Mouse (Mus musculus): ENCODE results near the gene Akr1b8. TPM values are rescaled to one million over a fixed set of nuclear protein-coding genes. Genes with fewer than 3 reads are reported as not detected.
A peak's percentile ranks its signal among the peaks of the same experiment; 100 is the strongest.
"Not testable (repeated sequence)": the region's sequence is repeated elsewhere in the genome, so short reads cannot be mapped to it uniquely, and the experiment has no call there.

Akr1b8 gene
- 100 to 1,000 TPM; 148 to 290 (median 206) TPM for total RNA-seq (2022)

DNA sequence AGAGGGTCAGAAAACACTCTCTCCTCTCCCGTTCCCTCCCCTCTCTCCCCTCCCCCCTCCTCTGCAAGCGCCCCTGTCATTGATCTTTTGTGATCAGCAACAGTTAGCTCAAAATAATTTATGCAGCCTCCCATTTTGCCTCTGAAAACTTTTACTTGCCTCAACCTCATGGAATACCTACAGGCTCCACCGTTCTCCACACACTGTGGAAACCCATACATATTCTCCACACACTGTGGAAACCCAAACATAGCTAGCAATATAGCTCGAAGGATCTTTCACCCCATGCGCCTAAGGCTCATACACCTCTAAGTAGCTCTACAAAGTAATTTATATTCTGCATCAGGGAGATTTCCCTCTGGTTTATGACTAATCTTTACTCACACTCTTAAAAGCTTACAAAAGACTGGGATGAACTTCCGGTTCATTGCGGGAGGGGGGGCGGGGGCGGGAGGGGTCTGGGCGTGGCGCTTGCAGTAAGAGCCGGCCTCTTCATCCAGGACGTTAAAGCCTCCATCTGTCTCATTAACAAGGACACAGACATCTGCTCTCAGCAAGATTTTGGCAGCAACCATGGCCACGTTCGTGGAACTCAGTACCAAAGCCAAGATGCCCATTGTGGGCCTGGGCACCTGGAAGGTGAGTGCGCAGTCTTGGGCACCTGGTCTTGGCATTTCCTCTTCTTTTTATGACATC is at the start of gene Akr1b8:
Gene Akr1b8, plus strand, starts transcription at position 462 of the 696 bp plus-strand sequence.
- peak; percentile 58 for DNase-seq

DNA sequence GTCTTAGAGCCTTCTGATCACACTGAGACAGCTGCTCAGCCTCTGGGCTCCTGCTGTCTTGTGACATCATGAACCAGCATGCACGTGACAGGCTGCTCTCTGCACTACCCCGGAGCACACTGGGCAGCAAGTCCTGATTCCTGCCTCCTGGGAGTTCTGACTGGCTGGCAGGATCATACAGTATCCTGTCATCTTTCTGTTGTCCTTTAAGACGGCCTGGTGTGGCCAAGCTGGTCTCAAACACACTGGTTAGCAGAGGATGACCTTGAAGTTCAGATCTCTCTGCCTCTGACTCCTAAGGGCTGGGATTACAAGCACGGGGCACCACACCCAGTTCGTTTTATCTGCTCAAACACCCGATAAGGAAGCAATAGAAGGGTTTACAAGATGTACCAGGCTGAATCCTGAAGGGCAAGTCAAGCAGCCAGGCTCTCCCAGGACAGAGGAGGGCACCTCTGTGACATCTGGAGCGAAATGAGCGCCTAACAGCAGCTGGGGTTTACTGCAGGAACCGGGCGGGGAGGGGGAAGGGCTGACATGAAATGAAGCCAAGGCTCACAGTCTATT is 49.2 kb upstream of the Akr1b8 start:
- DNase-seq: peak; percentile 54

DNA sequence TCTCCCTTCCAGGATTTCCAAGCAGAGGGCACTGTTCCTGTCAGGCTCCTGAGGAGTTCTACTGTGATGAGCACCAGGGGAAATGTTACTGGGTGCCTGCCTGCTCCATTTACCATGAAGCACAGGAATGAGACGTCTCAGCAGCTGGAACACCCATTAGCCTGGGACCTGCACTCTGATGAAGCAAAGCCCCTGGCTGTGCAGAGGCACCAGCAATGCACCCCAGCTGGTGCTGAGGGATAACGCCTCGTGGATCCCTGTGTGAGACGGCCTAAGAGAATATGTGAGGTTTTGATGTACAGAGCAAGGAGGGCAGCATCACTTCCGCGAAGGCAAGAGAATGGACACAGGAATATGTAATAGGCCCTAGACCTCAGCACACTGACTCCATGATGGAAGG is 47.1 kb upstream of the Akr1b8 start:
- DNase-seq: no peak

DNA sequence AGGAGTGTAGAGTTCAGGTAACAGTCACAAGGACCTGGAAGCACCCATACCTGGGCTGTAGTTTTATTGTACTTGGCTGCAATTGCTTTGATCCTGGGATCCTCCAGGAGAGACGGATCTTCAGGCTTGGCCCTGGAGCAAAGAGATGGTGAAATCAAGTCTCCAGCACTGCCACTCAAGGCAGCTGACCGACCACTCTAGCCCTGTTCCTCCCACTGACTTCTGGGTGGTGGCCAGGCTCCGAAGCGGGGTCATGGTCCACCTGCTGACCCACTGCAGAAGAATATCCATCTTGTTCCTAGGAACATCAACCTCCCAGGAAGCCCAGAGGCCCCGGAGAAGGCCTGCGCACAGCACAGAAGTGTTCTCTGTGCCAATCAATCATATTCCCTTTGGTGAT is 44.4 kb upstream of the Akr1b8 start:
- DNase-seq: no peak

DNA sequence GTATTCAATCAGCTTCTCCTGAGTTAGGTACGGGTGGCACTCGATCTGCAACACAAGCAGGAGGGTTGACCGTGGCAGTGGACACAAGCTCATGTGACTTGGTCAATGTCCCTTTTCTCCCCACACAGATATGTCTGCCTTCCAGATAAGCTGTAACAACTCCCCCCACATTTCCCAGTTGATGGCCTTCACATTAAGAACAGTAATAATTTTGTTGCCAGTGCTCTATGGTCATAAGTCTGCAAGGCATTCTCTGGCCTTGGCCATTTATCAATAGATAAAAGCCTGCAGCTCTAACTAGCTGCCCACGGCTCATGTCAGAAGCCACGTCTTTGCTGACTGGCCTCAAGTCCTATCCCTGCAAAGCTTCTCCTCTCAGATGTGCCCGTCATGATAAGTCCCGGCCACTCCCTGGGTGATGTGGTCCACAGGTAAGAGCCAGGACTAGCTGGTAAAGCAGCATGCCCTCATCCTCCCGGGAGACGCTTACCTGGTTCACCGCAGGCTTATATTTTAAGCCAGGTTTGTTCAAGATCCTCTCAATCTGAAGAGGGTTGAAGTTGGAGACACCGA is 43.8 kb upstream of the Akr1b8 start:
- peak; percentile 57 for DNase-seq

DNA sequence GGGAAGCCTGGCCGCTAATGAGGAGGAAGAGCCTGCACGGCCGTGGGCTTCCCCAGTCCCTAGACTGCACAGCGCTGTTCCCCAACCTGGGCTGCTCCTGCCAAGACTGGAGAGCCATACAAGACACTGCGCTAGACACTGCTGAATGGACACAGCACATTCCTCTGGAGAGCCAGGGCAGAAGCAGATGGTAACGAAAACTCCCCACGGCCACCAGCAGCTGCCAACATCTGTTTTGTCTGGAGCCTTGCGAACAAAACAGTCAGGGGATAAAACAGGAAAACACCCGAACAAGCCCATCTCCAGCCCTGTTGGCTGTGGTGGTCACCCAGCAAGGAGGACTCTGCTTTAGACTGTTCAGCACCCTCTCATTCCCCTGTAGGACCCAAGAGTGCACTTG is 40.5 kb upstream of the Akr1b8 start:
- no peak for DNase-seq

DNA sequence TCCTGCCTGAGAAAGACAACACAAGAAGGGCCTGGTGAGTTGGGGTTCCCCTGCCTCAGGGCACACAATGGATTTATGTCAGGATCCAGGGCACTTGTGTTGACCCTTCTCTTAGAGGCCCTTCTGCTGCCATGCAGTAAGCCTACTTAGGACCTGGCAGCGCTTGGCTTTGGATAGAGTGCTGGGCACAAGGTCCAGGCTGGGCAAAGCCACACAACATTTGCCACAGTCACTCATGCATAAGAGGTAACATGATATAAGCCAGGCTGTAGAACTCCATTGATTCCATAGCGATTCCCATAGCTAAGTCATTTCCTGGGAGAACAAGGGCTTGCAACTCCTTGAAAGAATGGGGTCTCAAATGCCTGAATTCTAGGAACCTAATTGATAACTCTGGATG is 40.0 kb upstream of the Akr1b8 start:
- DNase-seq: no peak

DNA sequence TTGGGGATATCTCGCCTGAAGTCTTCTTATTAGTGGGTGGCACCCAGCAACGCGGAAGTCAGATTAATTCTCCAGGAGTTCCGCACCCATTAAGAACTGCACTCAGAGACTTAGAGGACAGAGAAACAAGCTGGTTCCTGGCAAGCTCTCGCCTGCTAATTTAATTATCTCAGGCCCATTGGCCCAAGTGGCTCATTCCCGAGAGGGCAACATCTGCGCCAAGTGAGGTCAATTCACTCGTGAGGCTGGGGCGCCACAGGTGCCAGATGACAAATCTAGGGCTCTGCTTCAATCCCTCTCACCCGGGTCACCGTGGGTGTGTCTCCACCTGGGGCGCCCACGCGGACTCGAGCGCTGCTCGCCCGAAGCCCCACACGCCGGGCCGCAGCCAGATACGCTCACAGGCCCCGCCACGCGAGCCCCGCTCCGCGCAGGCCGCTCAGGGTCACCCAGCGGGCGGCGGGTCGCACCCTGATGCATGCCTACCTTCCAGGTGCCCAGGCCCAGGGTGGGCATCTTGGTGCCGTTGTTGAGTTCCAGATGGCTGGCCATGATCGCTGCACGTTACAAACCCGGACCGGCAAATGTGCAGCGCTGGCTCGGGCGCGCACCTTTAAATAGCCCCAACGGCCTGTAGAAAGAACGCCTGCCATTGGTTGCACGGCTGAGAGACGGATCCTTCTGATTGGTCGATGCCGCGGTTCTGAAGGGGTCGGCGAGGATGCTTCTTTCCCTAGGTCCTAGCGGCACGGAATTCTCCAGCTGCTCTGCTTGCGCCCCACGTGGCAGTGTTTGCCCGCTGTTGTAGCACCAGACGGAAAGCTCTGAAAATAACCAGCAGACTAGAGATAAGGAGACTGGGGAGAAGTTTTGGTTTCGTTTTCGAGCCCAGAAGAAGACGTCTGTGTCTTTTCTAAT is 36.8 kb upstream of the Akr1b8 start, which contains the start of gene Akr1b3:
Gene Akr1b3, minus strand, starts transcription at position 625 of the 918 bp plus-strand sequence.
- peak; percentile 93 for DNase-seq

DNA sequence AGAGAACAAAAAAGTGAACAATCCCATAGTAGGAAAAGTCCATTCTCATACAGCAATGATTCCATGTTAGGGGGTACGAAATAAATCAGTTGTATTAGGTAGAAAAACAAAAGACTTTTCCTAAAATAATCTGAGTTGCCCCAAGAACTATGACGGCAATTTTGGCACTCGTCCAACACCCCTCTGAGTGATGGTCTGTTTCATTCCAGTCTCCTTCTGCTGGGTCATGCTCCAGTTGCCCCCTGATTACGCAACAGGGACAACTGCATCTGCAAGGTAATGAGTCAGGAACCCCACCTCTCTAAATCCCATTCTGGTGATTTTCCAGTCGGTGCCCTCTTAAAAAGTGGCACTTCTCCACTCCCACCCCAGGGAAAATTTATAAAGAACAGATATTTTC is 35.7 kb upstream of the Akr1b8 start:
- DNase-seq: peak; percentile 65

DNA sequence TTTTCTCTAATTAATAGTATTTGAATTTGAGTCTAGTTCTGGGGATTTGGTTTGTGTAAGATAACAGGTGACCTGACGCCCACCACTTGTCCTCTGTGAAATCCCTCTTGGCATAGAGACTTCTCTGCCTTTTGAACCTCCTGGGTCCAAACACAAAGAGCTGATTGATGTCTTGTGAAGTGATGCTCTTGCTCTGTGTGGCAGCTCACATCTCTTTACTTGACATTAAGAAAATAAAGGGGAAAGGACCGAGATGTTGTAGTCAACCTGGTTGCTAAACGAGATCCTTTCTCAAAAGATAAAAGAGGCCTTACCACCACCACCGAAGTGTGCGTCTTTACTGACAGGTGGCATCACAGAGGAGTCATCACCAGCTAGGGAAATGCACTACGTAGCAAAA is 35.3 kb upstream of the Akr1b8 start:
- DNase-seq: no peak

DNA sequence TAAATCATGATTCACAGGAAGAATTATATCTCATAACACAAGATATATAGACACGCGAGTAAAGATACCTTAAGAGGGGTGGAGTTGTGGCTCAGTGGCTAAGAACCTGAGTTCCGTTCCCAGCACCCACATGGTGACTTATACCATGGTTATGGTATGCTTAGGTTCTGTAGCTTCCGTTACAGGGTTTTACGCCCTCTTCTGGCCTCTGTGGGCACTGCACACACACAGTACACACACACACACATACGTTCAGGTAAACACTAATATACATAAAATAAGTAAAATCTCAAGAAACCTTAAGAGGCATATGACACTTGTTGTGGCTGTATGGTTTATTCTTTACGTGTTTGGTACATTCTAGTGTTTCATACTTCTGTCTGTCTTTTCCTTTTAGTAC is 31.8 kb upstream of the Akr1b8 start:
- no peak for DNase-seq

DNA sequence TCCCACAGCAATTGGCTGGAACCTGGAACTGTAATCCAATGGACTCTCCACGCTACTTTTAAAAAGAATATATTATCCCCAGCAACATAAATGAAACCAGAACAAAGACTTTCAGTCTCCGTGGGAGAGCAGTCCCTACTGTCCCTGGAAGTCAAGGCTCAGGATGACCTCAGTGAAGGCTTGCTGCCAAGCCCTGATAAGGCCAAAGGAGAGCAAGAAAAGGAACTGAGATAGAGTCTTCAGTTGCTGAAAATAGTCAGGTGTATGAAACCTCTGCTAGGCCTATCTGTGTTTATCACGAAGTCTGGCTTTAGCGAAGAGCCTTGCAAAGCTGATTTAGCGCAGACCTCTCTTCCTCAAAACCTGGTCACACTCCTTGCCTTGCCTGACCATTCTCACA is 22.5 kb upstream of the Akr1b8 start:
- DNase-seq: peak; percentile 73

DNA sequence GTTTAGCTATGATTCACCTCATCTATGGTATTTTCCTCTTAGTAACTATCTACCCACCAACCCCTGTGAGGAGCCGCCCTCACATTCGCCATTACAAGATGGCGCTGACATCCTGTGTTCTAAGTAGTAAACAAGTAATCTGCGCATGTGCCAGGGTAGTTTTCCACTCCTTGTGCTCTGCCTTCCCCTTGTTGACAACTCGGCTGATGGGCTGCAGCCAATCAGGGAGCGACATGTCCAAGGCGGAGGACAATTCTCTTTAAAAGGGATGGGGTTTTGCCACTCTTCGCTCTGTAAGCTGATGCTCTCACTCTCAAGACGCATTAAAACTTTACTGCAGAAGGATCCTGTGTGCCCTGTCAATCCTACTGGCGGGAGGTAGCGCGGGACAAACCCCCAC is 22.1 kb upstream of the Akr1b8 start:
- DNase-seq: not testable (repeated sequence)

DNA sequence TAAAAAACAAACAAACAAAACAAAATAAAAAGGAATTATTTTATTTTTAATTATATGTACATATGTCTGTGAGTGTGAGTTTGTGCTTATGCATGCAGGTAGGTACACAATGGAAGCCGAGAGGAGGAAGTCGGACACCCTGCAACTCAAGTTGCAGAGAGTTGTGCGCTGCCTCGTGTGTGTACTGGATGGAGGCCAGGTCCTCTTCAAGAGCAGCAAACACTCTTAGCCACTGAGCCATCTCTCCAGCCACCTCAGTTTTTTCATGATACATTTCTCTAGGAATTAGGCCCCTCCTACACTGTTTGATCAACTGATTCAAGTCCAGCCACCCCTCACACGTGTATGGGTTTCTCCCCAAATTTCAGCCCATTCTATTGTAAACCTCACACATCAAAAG is 19.2 kb upstream of the Akr1b8 start:
- DNase-seq: no peak

DNA sequence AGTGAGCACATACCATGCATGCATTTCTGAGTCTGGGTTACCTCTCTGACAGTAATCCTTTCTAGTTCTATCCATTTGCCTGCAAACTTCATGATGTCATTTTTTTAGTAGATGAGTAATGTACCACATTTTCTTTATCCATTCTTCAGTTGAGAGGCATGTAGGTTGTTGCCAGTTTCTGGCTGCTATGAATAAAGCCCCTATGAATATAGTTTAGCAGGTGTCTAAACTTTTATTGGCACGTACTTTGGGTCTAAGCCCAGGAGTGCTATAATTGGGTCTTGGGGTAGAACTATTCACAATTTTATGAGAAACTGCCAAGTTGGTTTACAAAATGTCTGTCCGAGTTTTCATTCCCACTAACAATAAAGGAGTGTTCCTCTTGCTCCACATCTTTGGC is 16.1 kb upstream of the Akr1b8 start:
- no peak for DNase-seq

DNA sequence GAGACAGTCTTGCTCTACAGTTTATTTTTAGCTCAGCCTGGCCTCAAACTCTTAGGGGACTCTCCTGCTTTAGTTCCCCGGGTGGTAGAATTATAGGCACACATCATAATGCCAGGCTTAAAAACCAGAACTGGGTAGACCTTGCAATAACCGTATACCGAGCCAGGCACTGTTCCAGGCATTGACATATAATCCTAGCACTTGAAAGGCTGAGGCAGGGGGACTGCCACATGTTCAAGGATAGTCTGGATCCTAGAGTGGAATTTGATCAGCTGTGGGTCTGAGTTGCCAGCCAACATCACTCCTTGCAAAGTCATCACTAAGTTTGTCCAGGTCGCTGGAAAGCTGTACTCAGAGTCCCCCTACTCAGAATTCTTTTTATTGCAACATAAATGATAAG is 11.9 kb upstream of the Akr1b8 start:
- no peak for DNase-seq

DNA sequence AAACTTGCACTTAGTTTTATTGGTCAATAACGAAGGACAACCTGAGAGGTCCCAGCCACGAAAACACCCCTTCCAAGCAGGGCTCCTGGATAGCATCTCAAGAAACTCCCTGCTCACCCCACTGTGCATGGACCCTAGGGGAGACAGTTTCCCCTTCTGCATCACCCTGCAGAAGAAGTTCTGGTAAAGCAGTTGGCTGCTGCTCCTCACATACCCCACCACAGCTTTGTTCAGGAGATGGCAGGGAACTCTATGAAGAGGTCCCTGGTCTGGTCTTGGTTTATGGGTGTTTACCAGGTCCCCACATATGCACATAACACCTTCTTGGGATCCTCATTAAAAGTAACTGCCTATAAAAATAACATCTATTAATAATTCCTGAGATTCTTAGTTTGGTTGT is 11.4 kb upstream of the Akr1b8 start:
- DNase-seq: no peak

DNA sequence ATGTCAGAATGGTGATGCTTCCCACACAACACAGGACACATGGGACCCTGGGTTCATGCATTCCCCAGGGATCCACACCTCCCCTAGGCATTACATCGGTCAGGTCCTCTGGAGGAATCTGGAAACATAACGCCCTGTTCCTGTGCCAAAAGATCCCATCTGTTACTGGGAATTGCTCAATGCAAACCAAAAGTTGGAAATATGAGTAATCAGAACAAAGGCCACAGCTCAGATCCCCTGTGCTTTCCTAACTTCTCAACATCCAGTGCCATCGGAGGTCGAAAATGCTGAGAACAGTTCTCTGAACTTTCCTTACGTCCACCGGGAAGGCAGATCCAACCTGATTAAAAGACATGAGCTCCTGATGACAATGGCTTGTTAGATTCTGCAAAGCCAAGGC is 10.5 kb upstream of the Akr1b8 start:
- DNase-seq: no peak

DNA sequence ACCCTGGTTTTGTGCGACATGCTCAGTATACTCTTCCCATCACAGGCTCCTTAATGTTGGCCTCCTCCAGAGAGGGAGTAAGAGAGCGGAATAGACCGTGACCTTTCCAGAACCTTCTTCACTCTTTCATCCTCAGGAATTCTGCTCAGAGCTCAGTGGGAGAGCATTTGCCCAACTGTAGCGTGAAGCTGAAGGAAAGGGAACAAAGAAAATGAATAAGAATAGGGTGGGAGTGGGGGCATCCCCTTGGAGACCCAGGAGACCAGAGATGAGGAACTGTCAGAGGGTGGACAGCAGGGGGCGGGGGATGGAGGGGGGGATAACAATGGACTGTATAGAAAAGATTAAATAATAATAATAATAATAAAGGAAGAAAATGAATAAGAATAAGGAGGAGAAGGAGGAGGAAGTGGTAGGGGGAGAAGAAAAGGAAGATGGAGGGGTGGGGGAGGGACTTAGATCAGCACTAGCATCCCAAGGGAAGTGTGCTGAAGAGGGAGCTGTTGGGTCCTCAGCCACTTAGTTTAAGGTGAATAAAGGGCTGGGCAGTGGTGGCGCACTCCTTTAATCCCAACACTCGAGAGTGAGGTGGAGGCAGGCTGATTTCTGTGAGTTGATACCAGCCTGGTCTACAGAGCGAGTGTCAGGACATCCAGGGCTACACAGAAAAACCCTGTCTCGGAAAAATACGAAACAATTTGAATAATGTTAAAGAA is 9.6 kb upstream of the Akr1b8 start:
- DNase-seq: no peak

DNA sequence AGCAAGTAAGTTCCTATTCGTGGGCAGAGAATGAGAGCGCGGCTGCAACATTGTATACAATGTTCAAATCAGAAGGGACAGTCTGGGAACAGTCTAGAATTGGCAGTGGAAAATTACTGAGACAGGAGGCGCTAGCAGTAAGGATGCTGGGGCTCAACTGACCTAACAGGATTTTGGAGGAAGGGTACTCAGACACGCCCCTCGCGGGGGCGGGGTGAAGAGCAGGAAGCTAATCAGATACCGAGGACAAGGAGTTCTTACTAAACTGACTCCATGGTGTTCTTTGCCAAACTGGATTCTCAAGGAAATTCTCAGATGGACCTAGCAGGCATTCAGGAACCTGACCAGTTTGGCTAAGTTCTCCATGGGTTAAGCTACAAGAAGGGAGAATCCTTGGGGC is 9.0 kb upstream of the Akr1b8 start:
- no peak for DNase-seq

DNA sequence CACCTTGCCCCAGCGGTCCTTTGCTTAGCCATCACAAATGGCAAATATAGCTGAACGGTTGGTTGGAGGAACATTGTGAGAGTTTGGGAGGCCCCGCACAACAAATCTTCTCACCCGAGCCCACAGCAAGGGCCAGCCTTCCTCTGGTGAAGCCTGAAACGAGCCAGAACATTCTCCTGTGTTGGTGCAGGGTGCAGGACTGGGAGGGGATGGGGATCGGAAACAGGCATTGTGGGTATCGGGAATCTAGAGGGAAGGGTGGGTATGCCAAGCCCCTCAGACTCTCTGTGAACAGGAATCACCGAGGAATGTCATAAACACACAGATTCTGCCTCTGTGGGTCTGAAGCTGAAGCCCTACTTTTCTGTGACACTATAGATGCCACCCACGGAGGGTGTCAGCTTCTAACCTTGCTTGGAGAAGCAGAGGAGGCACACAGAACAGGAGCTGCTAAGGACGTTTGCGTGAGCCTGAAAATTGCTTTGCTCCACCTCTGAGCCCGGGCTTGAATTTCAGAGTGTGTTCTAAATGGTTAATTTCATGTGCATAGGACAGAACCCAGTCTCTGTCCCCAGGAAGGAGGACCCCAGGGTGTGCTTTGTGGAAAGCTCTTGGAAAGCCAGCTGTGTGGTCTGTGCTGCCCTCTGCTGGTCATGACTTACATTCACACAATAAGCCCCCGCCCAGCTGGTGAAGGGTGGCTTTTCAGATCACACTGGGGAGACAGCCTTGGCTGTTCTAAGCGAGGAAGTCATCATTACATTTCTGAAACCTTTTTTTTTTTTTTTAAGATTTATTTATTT is 7.6 kb upstream of the Akr1b8 start:
- peak; percentile 44 for DNase-seq
